Mouse (Mus musculus) liver, adult 2 months (tissue): ENCODE results near the gene Cpa2. TPM values are rescaled to one million over a fixed set of nuclear protein-coding genes. Genes with fewer than 3 reads are reported as not detected.

Experiments used
- DNase-seq: peaks from one replicate; pipeline ENCODE4 v3.0.0-alpha.2; 2011; ENCODE audit warnings: low read depth, low spot score; ENCODE audit errors: extremely low read depth
- H3K27ac ChIP-seq: fragments of 200-500 bp; replicated peaks from 2 replicates; pipeline ENCODE4 v1.5.1; 2012; ENCODE audit warnings: low read depth, mild to moderate bottlenecking, control low read depth, inconsistent platforms, low read length; ENCODE audit not compliant: insufficient read depth
- H3K27me3 ChIP-seq: fragments of 200-500 bp; 2 replicates; pipeline ENCODE4 v1.6.1; 2012; ENCODE audit warnings: mild to moderate bottlenecking, moderate library complexity, low read length, inconsistent platforms; ENCODE audit not compliant: control insufficient read depth, insufficient read depth
- H3K36me3 ChIP-seq: fragments of 200-500 bp; 2 replicates; pipeline ENCODE4 v1.6.1; 2012; ENCODE audit warnings: low read length, inconsistent platforms; ENCODE audit not compliant: control insufficient read depth, insufficient read depth
- H3K4me1 ChIP-seq: fragments of 200-500 bp; 2 replicates; pipeline ENCODE4 v1.6.1; 2011; ENCODE audit warnings: low read length; ENCODE audit not compliant: control insufficient read depth, insufficient read depth
- H3K4me3 ChIP-seq: fragments of 200-500 bp; 2 replicates; pipeline ENCODE4 v1.5.1; 2011; ENCODE audit warnings: low read depth, mild to moderate bottlenecking, control low read depth, low read length, moderate library complexity; ENCODE audit not compliant: insufficient read depth
- H3K79me2 ChIP-seq: fragments of 200-500 bp; 2 replicates; pipeline ENCODE4 v1.6.1; 2012; ENCODE audit warnings: inconsistent platforms, mild to moderate bottlenecking, low read length, moderate library complexity; ENCODE audit not compliant: control insufficient read depth, insufficient read depth
- H3K9ac ChIP-seq: fragments of 200-500 bp; 2 replicates; pipeline ENCODE4 v1.6.1; 2012; ENCODE audit warnings: low read depth, mild to moderate bottlenecking, control low read depth, inconsistent platforms, low read length
- CTCF ChIP-seq: fragments of 200-500 bp; IDR thresholded peaks from 2 replicates; pipeline ENCODE4 v1.5.1; 2011; ENCODE audit warnings: low read depth, low read length, control low read depth
- POLR2A ChIP-seq: fragments of 200-500 bp; IDR thresholded peaks from 2 replicates; pipeline ENCODE4 v1.6.1; 2011; ENCODE audit warnings: low read length, control low read depth; ENCODE audit not compliant: insufficient read depth; ENCODE audit errors: extremely low read depth
- WGBS: fragments of 180-500 bp; shearing (Covaris S2); methylation state at CpG from one replicate; pipeline ENCODE4 v1.1.7; 2018; 5-methylcytosine and 5-hydroxymethylcytosine counted together
- polyA plus RNA-seq: library from polyadenylated mRNA; depleted of rRNA; stranded (reverse); fragments of >200 nt; gene quantifications from 2 replicates; pipeline ENCODE4 v1.2.3, GENCODE M21; 2012
- total RNA-seq: library from RNA; depleted of rRNA; stranded (reverse); fragments of >200 nt; gene quantifications from 2 replicates; pipeline ENCODE4 v1.2.3, GENCODE M21; 2014

The Cpa2 gene
- total and polyA plus RNA-seq, 2 experiments, result 32.6 TPM; not detected in 1

DNA sequence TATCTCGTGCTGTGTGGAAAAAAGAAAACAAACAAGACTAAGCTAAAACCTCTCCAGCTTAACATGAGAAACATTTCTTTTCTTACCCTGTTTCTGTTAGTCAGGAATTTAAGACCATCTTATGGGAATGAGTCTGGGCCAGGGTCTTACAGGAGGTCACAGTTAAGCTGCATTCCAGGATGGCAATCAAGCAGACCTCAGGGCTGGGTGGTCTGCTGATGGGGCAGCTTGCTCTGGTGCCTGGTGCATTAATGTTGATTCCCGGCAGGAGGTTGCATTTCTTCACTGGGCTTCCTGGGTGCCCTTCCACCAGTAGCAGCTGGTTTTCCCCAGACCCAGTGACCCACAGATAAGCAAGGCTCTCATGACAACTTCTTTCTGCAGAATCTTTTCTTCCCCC is 48.4 kb downstream of the Cpa2 start:
- TF ChIP-seq CTCF (no peak), POLR2A (no peak)
- H3K27ac ChIP-seq, result 0 out of 2 replicates have a peak overlapping the region, but pooled peaks have one; percentile 28
- no peaks in the 10 kb centered on the region for H3K36me3 ChIP-seq
- no peak overlapping the region for H3K9ac ChIP-seq
- H3K27me3 ChIP-seq, result no peaks in the 10 kb centered on the region
- WGBS, result 47% methylated on average over 2 of the region's 2 CpGs
- no peak for DNase-seq
- H3K79me2 ChIP-seq, result no peaks in the 10 kb centered on the region
- no peak overlapping the region for H3K4me3 ChIP-seq
- H3K4me1 ChIP-seq, result no peaks in the 10 kb centered on the region

DNA sequence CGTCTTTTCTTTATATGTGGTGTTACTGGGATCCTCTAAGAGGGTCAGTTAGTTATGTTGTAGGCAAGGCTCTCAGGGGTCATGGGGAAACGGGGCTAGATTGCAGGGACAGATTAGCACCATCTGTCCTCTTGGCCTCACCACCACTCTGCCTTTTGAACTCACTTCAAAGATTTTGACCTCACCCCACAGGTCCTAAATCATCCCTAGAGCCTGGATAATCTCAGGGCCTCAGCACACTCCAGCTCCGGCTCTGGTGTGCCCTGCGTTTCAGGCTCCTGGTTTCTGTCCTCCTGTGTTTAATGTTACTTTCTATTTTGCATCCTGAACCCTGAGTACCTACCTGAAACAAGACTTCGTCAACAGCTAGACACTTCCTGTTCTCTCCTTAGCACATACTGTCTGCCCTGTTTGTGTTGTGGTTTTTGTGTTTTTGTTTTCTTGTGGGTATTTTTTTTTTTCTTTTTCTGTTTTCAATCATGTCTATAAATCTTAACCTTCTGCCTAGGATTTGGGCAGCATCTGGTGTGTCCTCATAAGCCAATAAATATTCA is 50.5 kb downstream of the Cpa2 start:
- Histone ChIP-seq H3K4me1 (no peaks in the 10 kb centered on the region), H3K27me3 (no peaks in the 10 kb centered on the region), H3K36me3 (no peaks in the 10 kb centered on the region), H3K9ac (no peak overlapping the region), H3K79me2 (no peaks in the 10 kb centered on the region), H3K27ac (no peak overlapping the region), H3K4me3 (no peak overlapping the region)
- DNase-seq, result no peak
- TF ChIP-seq POLR2A, result no peak
- no peak for TF ChIP-seq CTCF
- WGBS, result 64% methylated on average over 5 of the region's 5 CpGs

DNA sequence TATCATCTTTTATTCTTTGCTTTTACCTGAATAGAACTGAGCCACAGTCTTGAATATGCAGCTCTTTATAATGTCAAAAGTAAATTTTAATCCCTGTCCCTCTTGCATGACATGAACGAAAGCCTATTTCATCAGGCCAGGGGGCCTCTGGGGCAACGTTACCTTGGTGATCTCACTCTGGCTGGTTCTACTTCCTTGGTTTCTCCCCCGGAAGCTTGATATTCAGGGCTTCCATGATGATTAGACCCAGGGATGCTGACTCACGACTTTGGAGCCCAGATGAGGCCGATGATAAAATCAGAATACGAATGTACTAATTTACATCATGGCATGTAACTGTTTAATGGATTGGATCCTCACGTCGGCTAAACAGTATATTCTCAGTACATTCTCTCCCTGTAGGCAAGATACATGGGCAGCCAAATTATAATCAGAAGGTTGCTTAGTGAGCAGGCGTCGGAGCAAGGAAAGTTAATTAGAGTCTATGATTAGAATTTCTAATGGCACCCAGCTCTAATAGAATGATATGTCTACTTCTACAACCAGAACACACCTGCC is 51.1 kb downstream of the Cpa2 start:
- Histone ChIP-seq H3K4me3 (no peak overlapping the region), H3K4me1 (no peaks in the 10 kb centered on the region), H3K9ac (no peak overlapping the region), H3K27ac (no peak overlapping the region), H3K79me2 (no peaks in the 10 kb centered on the region), H3K36me3 (no peaks in the 10 kb centered on the region), H3K27me3 (no peaks in the 10 kb centered on the region)
- 85% methylated on average over 10 of the region's 10 CpGs for WGBS
- TF ChIP-seq POLR2A (no peak), CTCF (no peak)
- DNase-seq, result no peak

DNA sequence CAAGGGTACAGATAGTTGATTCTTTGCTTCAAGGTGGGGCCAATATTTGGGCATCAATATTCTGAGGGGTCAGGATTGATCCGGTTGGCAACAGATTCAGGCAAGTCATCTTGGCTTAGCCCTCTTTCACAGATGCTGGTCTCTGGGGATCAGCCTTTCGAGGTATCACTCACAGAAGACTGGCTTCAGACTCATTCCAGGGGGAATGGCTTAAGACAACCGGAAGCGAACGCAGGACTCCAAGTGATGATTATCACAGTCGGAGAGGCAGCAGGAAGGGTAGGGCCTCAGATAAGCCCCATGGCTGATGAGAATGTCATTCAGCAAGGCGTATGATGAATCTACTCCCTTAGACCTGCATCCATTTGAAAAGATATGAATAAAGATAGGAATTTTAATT is 53.0 kb downstream of the Cpa2 start:
- Histone ChIP-seq H3K9ac (no peak overlapping the region), H3K27ac (no peak overlapping the region), H3K79me2 (no peaks in the 10 kb centered on the region), H3K4me3 (no peak overlapping the region), H3K27me3 (no peaks in the 10 kb centered on the region), H3K36me3 (no peaks in the 10 kb centered on the region), H3K4me1 (no peaks in the 10 kb centered on the region)
- no peak for TF ChIP-seq POLR2A
- TF ChIP-seq CTCF, result no peak
- 79% methylated on average over 7 of the region's 7 CpGs for WGBS
- no peak for DNase-seq

DNA sequence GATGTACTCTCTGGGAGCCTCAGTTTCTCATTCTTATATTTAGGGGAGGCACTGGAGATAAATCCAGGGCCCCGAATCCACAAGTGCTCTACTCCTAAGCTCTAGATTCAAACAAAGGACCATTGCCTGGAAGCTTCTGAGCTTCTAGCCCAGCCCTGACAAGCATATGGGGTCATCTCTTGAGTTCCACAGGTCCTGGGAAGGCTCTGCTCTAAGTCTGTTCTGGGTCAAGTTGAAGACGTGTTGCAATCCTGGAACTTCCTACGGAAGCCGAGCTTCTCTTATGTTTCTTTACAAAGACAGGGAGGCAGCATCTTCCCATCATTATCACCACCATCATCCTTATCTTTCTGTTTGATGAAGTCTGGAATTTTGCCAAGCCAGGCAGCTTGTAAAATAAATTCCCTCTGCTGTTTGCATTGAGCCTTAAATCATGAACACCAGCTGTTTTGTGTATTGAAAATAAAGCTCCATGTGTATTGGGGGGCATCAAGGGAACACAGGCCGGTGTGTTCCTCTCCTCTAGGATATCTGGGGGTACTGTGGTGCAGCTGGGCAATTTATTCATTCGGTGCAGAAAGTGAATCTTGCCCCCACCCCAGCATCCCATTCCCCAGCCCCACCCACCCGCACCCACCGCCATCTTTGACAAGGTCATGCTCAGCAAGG is 55.0 kb downstream of the Cpa2 start:
- Histone ChIP-seq H3K4me3 (no peak overlapping the region), H3K27ac (no peak overlapping the region), H3K4me1 (0 out of 2 replicates have a peak, but pooled peaks cover 2% of the 10 kb centered on the region), H3K79me2 (no peaks in the 10 kb centered on the region), H3K9ac (no peak overlapping the region), H3K36me3 (no peaks in the 10 kb centered on the region), H3K27me3 (no peaks in the 10 kb centered on the region)
- no peak for TF ChIP-seq CTCF
- TF ChIP-seq POLR2A, result no peak
- WGBS, result 86% methylated on average over 8 of the region's 8 CpGs
- DNase-seq, result no peak

DNA sequence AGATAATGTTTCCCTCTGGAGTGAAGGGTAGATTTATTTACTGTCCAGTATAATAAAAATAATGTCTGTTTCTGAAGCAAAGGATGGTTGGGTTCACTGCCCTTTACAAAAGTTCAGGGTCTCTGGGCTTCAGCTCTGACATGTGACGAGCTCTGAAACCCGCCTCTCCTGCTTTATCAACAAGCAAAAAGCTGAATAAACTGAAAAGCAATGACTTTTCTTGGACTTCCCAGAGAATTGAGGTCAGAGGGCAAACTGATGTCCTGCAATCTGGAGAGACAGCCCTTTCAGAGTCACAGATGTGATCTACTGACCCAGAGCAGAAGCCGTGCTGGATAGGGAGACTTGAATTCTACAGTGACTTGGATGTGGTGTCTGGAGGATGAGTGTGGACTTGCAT is 58.7 kb downstream of the Cpa2 start:
- peak; percentile 50 for DNase-seq
- Histone ChIP-seq H3K4me1 (0 out of 2 replicates have a peak, but pooled peaks cover 2% of the 10 kb centered on the region), H3K27ac (no peak overlapping the region), H3K4me3 (no peak overlapping the region), H3K9ac (no peak overlapping the region), H3K27me3 (no peaks in the 10 kb centered on the region), H3K36me3 (no peaks in the 10 kb centered on the region), H3K79me2 (no peaks in the 10 kb centered on the region)
- 18% methylated on average over 3 of the region's 3 CpGs for WGBS
- TF ChIP-seq POLR2A, result no peak
- TF ChIP-seq CTCF, result no peak
